Mouse (Mus musculus) urinary bladder, adult 2 months (tissue): Measurements from ENCODE around the gene Card10. TPM values are rescaled to one million over a fixed set of nuclear protein-coding genes. Genes with fewer than 3 reads are reported as not detected.
"Not testable (repeated sequence)": the region's sequence is repeated elsewhere in the genome, so short reads cannot be mapped to it uniquely, and the experiment has no call there.

Experiments used
- DNase-seq: peaks from one replicate; pipeline ENCODE4 v3.0.0; 2022; ENCODE audit warnings: low spot score
- polyA plus RNA-seq: library from polyadenylated mRNA; depleted of rRNA; stranded (reverse); fragments of >200 nt; gene quantifications from 2 replicates; pipeline ENCODE4 v1.2.3, GENCODE M21; 2012; rRNA removed

Card10 gene
- 8.6 and 9.5 TPM in 2 replicates for polyA plus RNA-seq

DNA sequence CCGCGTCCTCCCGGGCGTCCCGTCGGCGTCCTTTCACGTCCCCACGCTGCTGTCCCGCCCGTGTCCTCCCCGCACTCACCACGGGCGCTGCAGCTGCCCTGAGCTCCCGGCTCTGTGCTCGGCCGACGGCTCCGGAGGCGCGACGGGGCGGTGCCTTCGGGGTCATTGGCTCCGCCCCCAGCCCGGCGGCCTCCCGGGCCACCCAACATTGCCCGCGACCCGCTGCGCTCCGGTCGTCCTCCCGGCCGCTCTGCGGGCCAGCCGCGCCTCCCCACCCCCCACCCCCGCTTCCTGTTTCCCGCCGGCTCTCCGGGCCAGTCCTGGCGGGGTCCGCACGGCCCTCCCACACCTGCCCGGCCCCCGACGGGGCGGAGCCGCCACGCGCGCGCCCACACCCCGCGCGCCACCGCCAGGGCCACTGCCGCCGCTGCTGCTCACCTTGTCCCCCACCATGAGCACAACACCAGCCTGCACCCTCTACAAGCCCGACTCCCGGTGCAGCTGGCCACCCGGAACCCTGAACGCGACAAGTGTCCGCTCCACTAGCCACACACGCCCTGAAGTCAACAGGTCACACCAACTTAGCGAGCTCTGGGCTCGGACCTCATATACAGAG lies at the start of gene Card10:
Gene Card10, minus strand, starts transcription at position 267 of the 616 bp plus-strand sequence.
- peak; percentile 48 for DNase-seq

DNA sequence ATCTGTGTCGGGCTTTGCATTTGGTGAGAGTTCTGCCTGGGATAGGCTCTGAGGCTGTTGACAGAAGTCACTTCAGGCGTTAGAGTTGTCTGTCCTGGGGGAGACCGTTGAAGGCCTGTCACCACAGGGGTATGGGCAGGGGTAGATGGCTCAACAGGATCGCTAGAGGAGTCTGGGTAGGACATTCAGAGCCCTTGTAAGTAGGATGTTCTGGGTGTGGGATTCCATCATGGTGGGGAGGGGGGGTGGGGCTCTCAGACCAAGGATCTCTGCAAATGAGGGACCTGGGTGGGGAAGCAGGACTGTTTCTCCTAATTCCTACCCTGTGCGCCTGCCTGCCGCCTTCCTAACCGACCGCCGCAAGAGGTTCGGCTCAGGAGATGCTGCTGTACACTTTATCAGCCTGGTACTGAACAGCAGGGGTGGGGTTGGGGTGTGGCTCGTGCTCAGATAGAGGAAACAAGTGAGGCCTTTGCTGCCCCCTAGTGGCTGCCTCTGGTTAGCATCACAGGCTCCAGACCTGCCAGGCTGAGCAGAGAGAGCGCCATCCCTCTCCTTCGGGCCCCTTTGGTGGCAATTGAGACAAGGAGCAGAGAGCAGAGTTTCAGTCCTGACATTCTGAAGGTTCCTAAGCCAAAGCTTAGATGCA lies 48.8 kb upstream of the Card10 start:
- peak; percentile 82 for DNase-seq

GRCm38 (mm10) chr15:78850944-78851343 lies 48.1 kb upstream of the Card10 start:
- DNase-seq = no peak

- no peak for DNase-seq
These were observed 47.4 kb upstream of the Card10 start for GRCm38 (mm10) chr15:78850059-78850824.

DNA sequence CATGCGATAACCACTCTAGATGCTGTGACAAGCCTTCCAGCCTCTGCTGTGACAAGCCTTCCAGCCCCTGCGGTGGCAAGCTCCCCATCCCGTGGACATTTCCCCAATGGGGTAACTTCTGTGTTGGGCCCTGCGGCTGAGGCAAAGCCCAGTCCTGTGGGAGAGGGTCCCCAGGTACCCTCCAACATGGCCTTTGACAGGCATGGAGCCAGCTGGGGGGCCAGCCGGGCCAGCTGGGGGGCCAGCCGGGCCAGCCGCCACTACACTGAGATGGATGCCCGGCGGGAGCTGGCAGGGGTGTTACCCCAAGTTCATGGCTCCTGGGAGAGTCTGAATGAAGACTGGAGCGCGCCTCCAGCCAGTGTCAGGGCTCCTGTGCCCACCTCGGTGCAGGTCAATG lies 46.6 kb upstream of the Card10 start:
- no peak for DNase-seq

DNA sequence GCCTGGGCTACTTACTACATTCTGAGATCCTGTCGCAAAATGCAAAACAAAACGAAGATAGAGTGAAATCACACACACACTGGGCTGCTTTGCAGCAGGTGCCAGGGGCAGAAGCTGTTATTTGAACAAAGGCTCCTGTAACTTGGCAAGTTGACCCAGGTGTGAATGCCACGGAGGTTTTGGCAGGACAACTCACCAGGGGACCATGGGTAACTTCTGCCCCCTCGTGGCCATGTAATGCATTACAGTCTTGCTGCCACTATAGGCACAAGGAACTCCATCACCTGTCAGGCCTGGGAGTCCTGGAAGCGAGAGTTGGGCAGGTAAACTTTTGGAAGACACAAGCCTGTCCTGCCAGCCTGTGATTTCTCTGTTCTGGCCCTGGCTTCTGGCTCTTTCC lies 45.6 kb upstream of the Card10 start:
- peak; percentile 79 for DNase-seq

DNA sequence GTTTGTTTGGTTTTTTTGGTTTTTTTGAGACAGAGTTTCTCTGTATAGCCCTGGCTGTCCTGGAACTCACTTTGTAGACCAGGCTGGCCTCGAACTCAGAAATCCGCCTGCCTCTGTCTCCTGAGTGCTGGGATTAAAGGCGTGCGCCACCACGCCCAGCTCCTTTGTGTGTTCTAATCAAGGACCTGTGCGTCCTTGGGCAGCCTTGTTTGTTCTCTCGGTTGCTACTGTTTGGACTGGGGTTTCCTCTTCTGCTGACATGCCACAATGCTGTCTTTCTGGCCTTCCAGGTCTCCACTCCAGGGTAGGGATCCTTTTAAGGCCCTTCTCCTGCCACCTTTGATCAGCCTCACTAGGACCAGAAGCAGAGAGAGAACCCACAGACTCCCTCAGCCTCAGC lies 44.0 kb upstream of the Card10 start:
- DNase-seq = not testable (repeated sequence)

GRCm38 (mm10) chr15:78846352-78846751 lies 43.5 kb upstream of the Card10 start:
- no peak for DNase-seq

GRCm38 (mm10) chr15:78845867-78846266 lies 43.0 kb upstream of the Card10 start:
- DNase-seq = no peak

GRCm38 (mm10) chr15:78845321-78845720 lies 42.5 kb upstream of the Card10 start:
- DNase-seq = no peak

GRCm38 (mm10) chr15:78844791-78845190 lies 41.9 kb upstream of the Card10 start:
- DNase-seq = no peak

DNA sequence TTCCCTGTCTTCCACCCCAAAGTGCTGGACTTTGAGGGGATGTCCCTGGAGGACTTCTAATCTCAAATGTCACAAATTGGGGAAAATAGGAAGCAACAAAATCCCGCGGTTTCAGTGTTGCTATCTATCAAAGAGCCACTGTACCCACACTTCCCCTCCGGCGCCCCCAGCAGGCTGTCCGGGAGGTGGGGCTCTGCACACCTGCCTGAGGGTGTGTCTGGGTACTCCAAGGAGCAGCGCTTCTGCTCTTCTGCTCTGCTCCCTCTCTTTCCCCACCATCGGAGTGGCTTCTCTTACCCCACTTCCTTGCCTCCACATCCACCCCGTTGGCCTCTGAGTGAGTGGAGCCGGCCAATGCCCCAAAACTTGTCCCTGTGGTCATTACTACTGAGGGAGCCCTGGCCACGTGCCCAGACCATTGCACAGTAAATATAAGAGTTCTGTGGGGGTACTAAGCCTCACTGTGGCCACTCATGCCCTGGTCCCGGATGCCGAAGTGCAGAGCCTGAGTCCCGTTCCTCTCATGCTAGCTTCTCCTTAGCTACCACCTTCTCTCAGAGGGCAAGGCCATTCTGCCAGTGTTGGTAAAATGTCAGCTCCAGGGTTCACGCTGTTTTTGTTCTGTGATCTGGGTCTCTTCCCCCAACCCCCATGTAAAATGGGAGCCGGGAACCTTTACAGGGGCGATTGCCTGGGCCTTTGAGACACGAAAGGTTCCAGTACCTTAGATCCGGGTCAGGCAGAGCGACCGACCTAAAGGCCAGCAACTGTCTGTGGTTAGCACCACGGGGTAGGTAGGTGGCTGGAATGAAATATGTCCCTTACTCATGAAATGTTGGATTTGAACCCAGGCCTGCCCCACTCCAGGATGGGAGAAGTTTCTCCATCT lies 41.0 kb upstream of the Card10 start:
- no peak for DNase-seq

DNA sequence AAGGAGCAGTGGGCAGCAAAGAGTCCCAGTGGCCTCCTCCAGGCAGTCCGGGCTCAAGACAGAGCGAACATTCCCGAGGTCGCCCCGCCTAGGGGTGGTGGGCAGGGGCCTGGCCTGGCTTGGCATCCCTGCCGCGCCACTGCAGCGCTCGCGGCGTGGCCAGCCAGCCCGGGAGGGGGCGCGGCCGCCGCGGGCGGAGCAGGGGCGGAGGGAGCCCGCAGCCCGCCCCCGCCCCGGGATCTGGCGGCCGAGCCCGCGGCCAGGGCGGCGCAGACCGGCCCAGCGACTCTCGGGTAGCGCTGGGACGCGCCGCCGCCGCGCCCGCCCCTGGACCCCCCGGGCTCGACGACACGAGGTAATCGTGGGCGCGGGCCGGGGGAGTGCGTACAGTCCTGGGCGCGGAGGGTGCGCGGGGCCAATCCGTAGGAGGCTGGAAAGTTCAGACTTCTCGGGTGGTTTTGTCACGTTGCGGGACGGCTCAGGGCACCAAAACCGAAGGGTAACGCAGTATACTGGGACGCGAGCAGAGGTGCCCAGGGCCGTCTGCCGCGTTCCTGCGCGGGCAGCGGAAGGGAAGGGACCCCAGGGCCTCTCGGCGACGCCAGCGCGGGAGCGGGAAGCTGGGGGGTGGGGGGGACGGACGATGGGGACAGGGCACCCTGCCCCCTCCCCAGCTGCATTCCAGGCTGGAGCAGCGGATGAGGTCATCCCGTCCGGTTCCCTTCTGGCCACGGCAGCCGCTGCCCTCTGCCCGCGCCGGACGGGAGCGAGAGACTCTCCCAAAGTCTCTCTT lies 39.7 kb upstream of the Card10 start, which contains the start of gene Cdc42ep1:
Gene Cdc42ep1, plus strand, starts transcription at position 254 of the 793 bp plus-strand sequence.
- peak; percentile 58 for DNase-seq

GRCm38 (mm10) chr15:78841161-78841790 lies 38.4 kb upstream of the Card10 start:
- DNase-seq = no peak

DNA sequence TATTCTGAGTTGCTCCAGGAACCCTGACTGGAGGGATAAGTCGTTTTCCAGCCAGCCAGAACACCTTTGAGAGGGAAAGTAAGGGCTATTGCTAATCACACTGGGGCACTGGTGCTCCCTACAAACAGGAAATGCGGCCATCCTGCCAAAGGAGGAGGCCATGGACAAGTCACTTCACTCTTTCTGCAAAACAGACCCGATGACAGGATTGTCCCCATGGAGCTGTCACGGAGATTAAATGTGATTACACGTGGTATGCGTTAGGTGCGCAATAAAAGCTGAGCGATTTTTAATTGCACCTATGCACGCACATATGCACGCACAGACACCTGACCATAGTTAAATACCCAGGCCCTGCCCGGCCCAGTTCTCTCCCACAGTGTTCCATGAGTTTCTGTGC lies 37.9 kb upstream of the Card10 start:
- DNase-seq = no peak

DNA sequence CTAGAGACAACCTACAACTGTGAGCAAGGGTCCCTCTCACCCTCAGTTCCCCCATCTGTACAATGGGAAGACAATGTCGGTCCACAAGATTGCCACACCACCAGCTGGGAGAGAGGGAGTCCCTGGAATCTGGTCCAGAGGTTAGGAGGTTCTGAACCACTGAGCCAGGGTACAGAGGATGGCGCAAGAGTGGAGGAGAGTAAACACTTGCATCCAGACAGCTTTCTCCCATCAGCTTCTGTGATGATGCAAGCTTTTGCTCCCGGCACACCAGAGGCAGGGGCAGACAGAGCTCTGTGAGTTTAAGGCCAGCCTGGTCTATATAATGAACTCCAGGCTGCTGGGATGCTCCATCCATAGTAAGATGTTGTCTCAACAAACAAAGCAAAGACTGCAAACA lies 37.4 kb upstream of the Card10 start:
- DNase-seq = no peak

DNA sequence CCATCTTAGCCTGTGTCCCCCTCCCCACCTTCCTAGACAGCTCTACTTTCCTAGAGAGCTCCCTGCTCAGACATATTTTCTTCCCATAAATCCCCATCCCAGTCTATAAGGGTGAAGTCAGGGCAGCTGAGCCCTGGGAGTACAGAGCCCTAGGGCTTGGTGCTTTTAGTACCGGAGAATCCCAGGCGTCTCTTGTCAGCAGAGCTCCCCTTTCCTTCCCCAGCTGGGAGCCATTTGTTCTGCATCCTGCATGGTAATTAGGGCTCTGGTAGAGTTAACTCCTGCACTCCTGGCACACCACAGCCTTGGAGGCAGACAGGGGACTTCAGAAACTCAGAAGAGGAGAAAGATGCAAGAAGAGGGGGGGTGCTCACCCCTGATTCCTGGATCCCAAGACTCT lies 36.9 kb upstream of the Card10 start:
- DNase-seq = no peak

GRCm38 (mm10) chr15:78836086-78836621 lies 33.3 kb upstream of the Card10 start:
- no peak for DNase-seq

DNA sequence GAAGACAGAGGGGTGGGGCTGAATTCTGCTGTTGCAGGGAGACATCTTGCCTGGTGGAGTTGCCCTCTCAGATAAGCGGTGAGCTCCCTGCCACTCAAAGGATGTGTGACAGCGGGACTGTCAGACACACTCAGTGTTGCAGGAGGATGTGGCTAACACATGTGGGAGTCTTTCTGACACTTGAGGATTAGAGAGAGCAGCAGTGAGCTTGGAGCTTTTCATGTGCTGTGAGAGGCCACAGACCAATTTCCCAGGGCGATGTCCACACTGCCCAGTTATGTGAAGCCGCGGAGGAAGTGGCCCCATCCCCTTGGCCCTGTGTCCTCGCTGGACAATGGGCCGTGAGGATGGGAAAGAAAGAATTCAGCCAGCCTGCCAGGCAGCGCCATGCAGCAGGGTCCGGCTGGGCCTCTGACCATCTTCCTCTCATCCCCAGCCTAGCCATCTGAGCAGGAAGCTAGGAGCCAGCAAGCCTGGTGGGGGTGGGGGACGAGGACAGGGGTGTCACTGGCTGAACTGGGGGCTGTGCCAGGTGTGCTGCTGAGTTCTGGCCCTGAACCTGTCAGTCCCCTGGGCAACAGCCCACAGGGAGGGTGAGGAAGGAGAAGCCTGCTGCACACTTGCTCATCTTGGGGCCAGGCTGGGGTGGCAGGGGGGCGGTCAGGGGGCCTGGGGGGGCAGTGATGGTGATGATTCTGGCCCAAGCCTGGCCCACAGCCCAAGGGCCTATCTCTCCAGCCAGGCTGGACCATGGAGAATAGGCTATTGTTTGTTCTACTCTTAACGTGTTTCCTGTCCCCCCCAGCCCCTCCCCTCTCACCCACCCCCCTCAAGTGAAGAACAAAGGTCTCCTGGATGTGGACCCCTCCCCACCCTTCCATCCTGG lies 32.6 kb upstream of the Card10 start:
- no peak for DNase-seq
